Mouse (Mus musculus): ENCODE results near the gene Wdr47. TPM values are rescaled to one million over a fixed set of nuclear protein-coding genes. Genes with fewer than 3 reads are reported as not detected.
"Not testable (repeated sequence)": the region's sequence is repeated elsewhere in the genome, so short reads cannot be mapped to it uniquely, and the experiment has no call there.

Gene Wdr47
- polyA plus RNA-seq, 1 experiment from 2014 or later = 25.7 TPM

DNA sequence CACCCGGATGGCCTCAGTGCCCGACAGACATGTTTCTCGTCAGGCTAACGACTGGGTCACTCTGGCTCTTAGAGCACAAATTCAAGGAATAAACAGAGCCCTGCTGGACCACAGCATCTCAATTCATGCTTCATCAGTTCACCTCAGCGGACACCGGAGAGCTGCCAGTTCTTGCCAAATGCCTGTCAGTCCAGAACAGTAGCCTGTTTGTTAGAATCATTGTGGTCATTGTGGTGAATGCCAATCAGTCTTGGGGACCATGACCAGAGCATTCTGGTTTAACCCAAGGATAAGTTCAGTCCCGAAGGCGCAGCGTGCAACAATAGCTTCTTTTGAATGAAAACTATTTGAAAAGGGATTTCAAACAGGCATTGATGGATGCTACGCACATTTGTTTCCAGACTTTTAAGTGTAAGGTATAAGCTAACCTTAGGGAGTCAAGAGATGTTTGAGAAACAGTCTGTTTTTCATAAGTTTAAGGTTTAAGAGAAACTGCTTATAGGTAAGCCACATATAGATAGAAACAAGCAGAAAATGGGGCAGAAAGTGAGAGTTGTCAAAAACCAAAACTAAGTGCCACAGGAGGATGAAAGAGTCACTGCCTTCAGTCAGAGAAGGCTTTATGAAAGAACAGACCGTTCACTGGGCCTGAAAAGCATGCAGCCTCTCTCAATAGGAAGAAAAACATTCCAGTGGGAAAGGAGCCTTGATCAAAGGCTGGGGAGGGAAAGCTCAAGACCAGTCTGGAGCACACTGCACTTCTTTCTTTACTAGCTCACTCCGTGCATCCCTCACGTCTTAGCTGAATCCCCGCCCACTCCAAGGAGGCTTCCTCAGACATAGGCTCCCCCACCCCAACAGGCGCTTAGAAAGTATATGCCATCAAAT is 22.8 kb upstream of the Wdr47 start:
- in situ Hi-C loops (cut with MboI; ENCODE audit: low pct_unique_long_range_greater_than_20kb) = no loop called here

DNA sequence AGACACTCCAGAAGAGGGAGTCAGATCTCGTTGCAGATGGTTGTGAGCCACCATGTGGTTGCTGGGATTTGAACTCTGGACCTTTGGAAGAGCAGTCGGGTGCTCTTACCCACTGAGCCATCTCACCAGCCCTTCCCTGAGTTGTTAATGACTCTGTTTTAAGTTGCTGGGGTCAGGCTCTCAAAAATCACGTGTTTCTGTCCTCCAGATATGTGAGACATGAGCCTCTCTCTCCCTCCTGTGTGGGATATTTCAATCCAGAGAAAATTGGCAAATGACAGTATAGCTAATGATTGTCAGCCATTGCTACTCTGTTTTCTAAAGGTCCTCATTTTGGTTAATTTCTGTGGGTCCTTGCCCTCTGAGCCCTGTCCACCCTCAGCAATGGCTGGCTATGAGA is 21.4 kb upstream of the Wdr47 start:
- H3K27me3 ChIP-seq; CTCF ChIA-PET; ATAC-seq; DNase-seq (ENCODE audit: low read depth, low spot score); POLR2A ChIA-PET; in situ Hi-C loops (cut with MboI; ENCODE audit: low pct_unique_long_range_greater_than_20kb): not testable (repeated sequence)

More for the DNA sequence above, 22.8 kb upstream of the Wdr47 start:
- ChIA-PET POLR2A (no interaction called here), CTCF (interaction anchor here (1.0 to 2.7 kb wide), 5 partner anchors 22 to 179 kb away, joined by 3 to 7 read pairs (median 4); partner anchors contain the start of gene 1700013F07Rik)
- no peak for ATAC-seq
- TF ChIP-seq CTCF (IDR thresholded peaks at IDR 0.05) = no peak
- no peaks in the 10 kb centered on the region for H3K27me3 ChIP-seq
- peak; percentile 38 for DNase-seq (ENCODE audit: low read depth, low spot score)

DNA sequence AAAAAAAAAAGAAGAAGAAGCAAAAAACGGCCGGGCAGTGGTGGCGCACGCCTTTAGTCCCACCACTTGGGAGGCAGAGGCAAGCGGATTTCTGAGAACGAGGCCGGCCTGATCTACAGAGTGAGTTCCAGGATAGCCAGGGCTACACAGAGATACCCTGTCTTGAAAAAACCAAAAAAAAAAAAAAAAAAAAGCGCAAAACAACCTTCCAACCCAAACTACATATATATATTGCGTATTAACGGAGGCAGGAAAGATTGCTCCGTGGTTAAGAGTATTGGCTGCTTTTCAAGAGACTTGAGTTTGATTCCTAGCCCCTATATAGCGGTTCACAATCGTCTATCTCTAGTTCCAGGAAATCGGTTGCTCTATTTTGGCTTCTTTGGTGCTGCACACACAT is 20.3 kb upstream of the Wdr47 start:
- no peak for TF ChIP-seq CTCF (IDR thresholded peaks at IDR 0.05)
- ChIA-PET CTCF (interaction anchor here (1.6 kb wide), 1 partner anchor 8 kb away, joined by 10 read pairs; no protein-coding TSS in a partner anchor), POLR2A (interaction anchor here (1.5 kb wide), 1 partner anchor 14 kb away, joined by 7 read pairs; no protein-coding TSS in a partner anchor)
- in situ Hi-C loops (cut with MboI; ENCODE audit: low pct_unique_long_range_greater_than_20kb) = no loop called here
- DNase-seq (ENCODE audit: low read depth, low spot score) (no peak), ATAC-seq (no peak)
- H3K27me3 ChIP-seq = no peaks in the 10 kb centered on the region

DNA sequence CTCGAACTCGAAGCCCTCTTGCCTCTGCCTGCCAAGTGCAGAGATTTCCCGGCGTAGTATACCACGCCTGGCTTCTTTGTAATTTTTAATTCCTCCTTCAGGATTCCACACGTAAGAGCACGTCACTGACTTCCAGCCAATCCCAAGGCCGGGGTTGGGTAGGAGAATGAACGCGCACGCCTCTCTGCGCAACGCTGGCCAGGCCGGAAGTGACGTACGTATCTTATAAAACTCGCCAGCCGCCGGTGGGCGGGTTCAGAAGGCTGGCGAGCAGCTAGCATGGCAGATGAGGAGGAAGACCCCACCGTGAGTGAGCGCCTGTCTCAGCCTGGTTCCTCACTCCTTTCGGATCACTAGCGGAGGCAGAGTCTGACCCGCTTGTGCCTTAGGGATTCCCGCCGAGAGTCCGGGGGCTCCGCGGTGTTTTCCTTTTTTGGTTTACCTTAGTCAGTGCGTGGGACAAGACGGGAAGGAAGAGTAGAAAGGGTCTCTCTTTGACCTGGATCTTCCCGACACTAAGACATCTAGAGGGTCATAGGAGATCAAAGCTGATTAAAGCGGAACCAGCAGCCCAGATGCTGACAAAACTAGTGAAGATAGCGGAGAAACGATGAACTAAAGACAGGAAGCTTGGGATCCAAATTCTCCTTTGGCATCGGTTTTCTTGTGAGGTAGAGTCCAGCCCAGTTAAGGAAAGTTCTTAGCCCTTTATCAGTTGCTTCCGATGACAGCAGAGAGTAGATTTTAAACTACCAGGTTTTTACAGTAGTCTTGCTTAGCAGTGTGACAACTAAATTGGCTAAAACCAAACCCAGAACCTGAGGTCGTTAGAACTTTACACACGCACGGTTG is 19.4 kb upstream of the Wdr47 start, which contains the start of gene Taf13:
Gene Taf13, plus strand, starts transcription at position 256 of the 852 bp plus-strand sequence.
- CTCF ChIA-PET = interaction anchor here (1.1 to 3.1 kb wide), 5 partner anchors 9 to 170 kb away, joined by 3 to 18 read pairs (median 5); no protein-coding TSS in a partner anchor
- peak; percentile 96 for DNase-seq (ENCODE audit: low read depth, low spot score)
- POLR2A ChIA-PET = interaction anchor here (0.6 to 1.9 kb wide), 9 partner anchors 11 to 98 kb away, joined by 3 to 8 read pairs (median 4); partner anchors contain the start of gene Wdr47
- in situ Hi-C loops (cut with MboI; ENCODE audit: low pct_unique_long_range_greater_than_20kb) = no loop called here
- H3K27me3 ChIP-seq = no peaks in the 10 kb centered on the region
- peak; percentile 94 for ATAC-seq
- no peak for TF ChIP-seq CTCF (IDR thresholded peaks at IDR 0.05)

DNA sequence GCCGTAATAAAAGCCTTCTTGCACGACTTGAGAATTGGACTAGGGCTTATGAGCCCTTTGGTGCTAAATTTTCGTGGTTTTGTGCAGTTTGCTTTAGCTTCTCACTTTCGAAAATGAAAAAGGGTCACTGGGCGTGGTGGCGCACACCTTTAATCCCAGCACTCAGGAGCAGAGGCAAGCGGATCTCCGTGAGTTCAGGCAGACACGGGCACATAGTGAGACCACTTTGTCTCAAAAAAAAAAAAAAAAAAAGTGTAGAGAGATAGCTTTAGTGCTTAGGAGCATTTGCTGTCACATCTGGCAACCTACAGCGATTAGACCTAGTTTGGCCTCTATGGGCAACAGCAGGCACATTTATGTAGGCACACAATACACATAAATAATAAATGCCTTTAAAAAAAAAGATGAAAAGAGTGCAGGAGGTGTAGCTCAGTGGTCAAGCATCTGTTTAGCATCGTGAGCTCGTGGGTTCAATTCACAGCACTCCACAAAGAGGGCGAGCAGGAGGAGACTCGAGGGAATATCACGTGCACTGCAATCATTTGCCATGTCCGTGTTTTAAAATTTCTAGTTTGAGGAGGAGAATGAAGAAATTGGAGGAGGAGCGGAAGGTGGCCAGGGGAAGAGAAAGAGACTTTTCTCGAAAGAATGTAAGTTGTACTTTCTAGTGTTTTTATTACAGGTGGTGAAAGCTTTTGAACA is 18.6 kb upstream of the Wdr47 start:
- TF ChIP-seq CTCF (IDR thresholded peaks at IDR 0.05) = no peak
- ATAC-seq (no peak), DNase-seq (ENCODE audit: low read depth, low spot score) (no peak)
- no peaks in the 10 kb centered on the region for H3K27me3 ChIP-seq
- CTCF ChIA-PET = interaction anchor here (1.1 to 3.1 kb wide), 5 partner anchors 9 to 171 kb away, joined by 3 to 18 read pairs (median 5); no protein-coding TSS in a partner anchor
- in situ Hi-C loops (cut with MboI; ENCODE audit: low pct_unique_long_range_greater_than_20kb) = no loop called here
- POLR2A ChIA-PET = interaction anchor here (0.7 to 1.9 kb wide), 8 partner anchors 10 to 96 kb away, joined by 4 to 8 read pairs (median 4); partner anchors contain the start of gene Wdr47

DNA sequence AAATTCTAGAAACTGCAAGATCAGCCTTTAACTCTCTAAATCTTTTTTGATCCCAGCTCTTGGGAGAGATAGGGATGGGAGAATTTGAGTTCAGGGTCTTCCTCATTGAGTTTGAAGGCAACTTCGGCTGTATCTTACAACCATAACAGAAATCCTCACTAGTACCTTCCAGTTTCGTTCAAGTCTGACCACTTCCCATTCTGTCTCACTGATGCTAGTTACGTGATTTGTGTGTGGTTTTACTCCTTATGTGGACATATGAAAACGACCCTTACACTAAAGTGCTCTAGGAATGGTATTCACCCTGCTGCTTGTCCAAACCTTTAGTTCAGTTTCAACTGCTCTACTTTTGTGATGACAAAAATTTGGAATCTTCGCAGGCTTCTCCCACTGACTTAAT is 17.1 kb upstream of the Wdr47 start:
- no peak for TF ChIP-seq CTCF (IDR thresholded peaks at IDR 0.05)
- in situ Hi-C loops (cut with MboI; ENCODE audit: low pct_unique_long_range_greater_than_20kb) = no loop called here
- DNase-seq (ENCODE audit: low read depth, low spot score) (no peak), ATAC-seq (no peak)
- no peaks in the 10 kb centered on the region for H3K27me3 ChIP-seq
- ChIA-PET CTCF (interaction anchor here (3.1 kb wide), 1 partner anchor 10 kb away, joined by 18 read pairs; no protein-coding TSS in a partner anchor), POLR2A (no interaction called here)

DNA sequence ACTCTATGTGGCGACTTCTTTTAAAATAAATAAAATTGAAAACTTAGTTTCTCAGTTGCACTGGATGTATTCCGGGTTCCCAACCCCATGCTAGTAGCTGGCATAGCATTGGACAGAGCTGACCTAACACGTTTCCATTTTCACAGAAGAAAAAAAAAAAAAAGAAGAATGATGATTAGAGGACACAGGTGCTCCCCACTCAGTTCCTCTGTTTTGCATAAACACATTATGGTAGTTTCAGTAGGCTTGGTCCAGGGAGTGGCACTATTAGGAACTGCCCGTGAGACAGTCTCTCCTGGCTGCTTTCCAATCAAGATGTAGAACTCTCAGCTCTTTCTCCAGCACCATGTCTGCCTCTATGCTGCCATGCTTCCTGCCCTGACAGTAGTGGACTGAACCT is 6.5 kb upstream of the Wdr47 start:
- POLR2A ChIA-PET = interaction anchor here (0.6 to 1.4 kb wide), 3 partner anchors 13 to 160 kb away, joined by 3 to 7 read pairs (median 4); partner anchors contain the start of gene Taf13
- DNase-seq (ENCODE audit: low read depth, low spot score) (no peak), ATAC-seq (no peak)
- CTCF ChIA-PET = interaction anchor here (1.7 to 3.9 kb wide), 2 partner anchors 8 to 12 kb away, joined by 3 to 18 read pairs; partner anchors contain the start of gene Taf13
- H3K27me3 ChIP-seq = no peaks in the 10 kb centered on the region
- no peak for TF ChIP-seq CTCF (IDR thresholded peaks at IDR 0.05)
- in situ Hi-C loops (cut with MboI; ENCODE audit: low pct_unique_long_range_greater_than_20kb) = no loop called here

DNA sequence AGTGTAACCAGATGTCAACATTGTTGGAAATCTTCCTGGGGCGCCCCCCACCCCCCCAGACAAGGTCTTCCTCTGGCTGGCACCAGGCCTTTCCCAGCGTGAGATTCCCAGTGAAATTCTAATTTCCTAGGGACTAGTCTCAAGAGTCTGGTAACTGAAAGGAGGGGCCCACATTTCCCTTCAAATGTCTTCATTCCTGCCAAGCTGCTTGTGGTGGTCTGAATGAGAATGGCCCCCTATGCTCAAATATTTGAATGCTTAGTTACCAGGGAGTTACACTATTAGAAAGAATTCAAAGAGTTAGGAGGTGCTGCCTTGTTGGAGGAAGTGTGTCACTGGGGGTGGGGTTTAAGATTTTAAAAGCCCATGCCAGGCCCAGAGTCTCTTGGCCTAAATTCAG is 2.6 kb upstream of the Wdr47 start:
- in situ Hi-C loops (cut with MboI; ENCODE audit: low pct_unique_long_range_greater_than_20kb) = no loop called here
- ATAC-seq (no peak), DNase-seq (ENCODE audit: low read depth, low spot score) (no peak)
- TF ChIP-seq CTCF (IDR thresholded peaks at IDR 0.05) = no peak
- CTCF ChIA-PET = no interaction called here
- no peaks in the 10 kb centered on the region for H3K27me3 ChIP-seq
- POLR2A ChIA-PET = no interaction called here

Measured in Patski (cell line).